In the genomic region with DNA sequence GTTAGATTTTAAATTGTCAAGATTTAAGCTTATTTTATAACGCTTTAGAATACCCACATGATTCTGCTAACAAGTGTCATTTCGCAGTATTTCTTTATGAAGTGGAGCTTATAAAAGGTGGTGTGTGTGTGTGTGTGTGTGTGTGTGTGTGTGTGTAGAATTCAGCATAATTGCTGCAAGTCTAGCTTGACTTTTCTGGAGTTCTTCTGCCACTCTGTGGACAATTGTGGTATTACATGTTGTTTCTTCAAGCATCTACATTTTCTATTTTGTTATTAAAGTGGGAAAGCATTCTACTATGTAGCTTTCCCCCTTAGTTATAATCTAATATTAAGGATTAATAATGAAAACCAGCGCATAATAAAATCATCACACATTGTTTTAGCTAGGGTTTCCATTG, we compare ENCODE assay signal across 9 mouse cellular contexts.
A peak's percentile ranks its signal among the peaks of the same experiment; 100 is the strongest.
DNase-seq lines count a peak whose midpoint lies in the region; ATAC-seq and TF ChIP-seq lines count a peak whose summit lies in the region.
"Had no signal": no experiment of that assay in that cellular context is flagged by ENCODE, and none has a peak within 500 bp of the region (broad histone marks: within the 10 kb centered on the region; RNA-seq: fewer than 3 reads in every experiment).

No protein-coding gene starts in this region.

- H3K9ac ChIP-seq in ES-E14 (ENCODE audit: insufficient read depth, low read depth, low read length, poor library complexity, severe bottlenecking) = no peak overlapping the region
- H3K9ac ChIP-seq in hindbrain, postnatal 0 days (replicated peaks; ENCODE audit: low read length) = no peak overlapping the region

- intact Hi-C loops in left cerebral cortex, adult 2 months (cut with DNase I) = loop anchor here (1.0 to 10.0 kb wide), 6 partner anchors 37 to 550 kb away; a partner anchor contains a TSS

- DNase-seq in left cerebral cortex, adult 2 months (ENCODE audit: extremely low spot score in 1 of 2, low spot score in 2 of 2) = no peak
- DNase-seq in left cerebral cortex, adult 8-10 months (ENCODE audit: low spot score in 2 of 2) = no peak
- DNase-seq in ES-E14 (ENCODE audit: low read depth, low spot score) = peak; percentile 44
- peak; percentile 31 for DNase-seq in c-Kit-positive CD71-negative TER-119-negative erythroid progenitor cells, embryonic 14.5 days (ENCODE audit: low read depth)
- peak; percentile 93 for DNase-seq in hindbrain, postnatal 0 days (ENCODE audit: low spot score)
- DNase-seq in lung, postnatal 25 days (ENCODE audit: low spot score) = peak; percentile 39
- DNase-seq in frontal cortex, postnatal 10 days (ENCODE audit: low spot score in 2 of 2) = no peak

- no peaks in the 10 kb centered on the region for H3K36me3 ChIP-seq in ES-E14 (ENCODE audit: control insufficient read depth, insufficient read depth, low read length, poor library complexity, severe bottlenecking)
- H3K36me3 ChIP-seq in hindbrain, postnatal 0 days (ENCODE audit: insufficient read depth, low read length) = no peaks in the 10 kb centered on the region

- peak; percentile 63 for TF ChIP-seq CTCF in left cerebral cortex, adult 2 months (IDR thresholded peaks at IDR 0.05)
- TF ChIP-seq CTCF in hindbrain, postnatal 0 days (IDR thresholded peaks at IDR 0.05; ENCODE audit: low read depth) = peak; percentile 85

- WGBS in hindbrain, postnatal 0 days = 16% methylated on average over 3 of the region's 3 CpGs

- no peak overlapping the region for H3K4me3 ChIP-seq in left cerebral cortex, adult 2 months
- no peak overlapping the region for H3K4me3 ChIP-seq in ES-E14 (ENCODE audit: insufficient read depth in 1 of 2, low read depth in 1 of 2, low read length in 2 of 2, poor library complexity in 1 of 2, severe bottlenecking in 1 of 2)
- H3K4me3 ChIP-seq in hindbrain, postnatal 0 days (ENCODE audit: low read length) = no peak overlapping the region
- H3K4me3 ChIP-seq: megakaryocyte, embryonic 14.5 days had no signal

- ATAC-seq in hindbrain, postnatal 0 days = no peak
- no peak for ATAC-seq in megakaryocyte-erythroid progenitor cell, adult 5-6 weeks (replicated peaks; ENCODE audit: low FRiP score, low TSS enrichment, poor library complexity, severe bottlenecking)

- H3K27me3 ChIP-seq in hindbrain, postnatal 0 days (ENCODE audit: insufficient read depth, low read length) = no peaks in the 10 kb centered on the region
- H3K27me3 ChIP-seq: megakaryocyte, embryonic 14.5 days had no signal

- no peaks in the 10 kb centered on the region for H3K4me1 ChIP-seq in ES-E14 (ENCODE audit: control insufficient read depth in 2 of 2, insufficient read depth in 2 of 2, low read length in 2 of 2, poor library complexity in 1 of 2)
- H3K4me1 ChIP-seq in hindbrain, postnatal 0 days (ENCODE audit: insufficient read depth, low read length) = peaks cover 35% of the 10 kb centered on the region
- H3K4me1 ChIP-seq: megakaryocyte, embryonic 14.5 days had no signal

- H3K27ac ChIP-seq in left cerebral cortex, adult 2 months = no peak overlapping the region; the same call in 1 of the 2 replicates
- no peak overlapping the region for H3K27ac ChIP-seq in ES-E14 (ENCODE audit: insufficient read depth, low read depth, low read length, poor library complexity, severe bottlenecking)
- H3K27ac ChIP-seq in hindbrain, postnatal 0 days = no peak overlapping the region

- in situ Hi-C loops in ES-E14 (cut with MboI; ENCODE audit: low sequenced_read_pairs in 2 of 2, unreplicated experiment in 2 of 2) = loop anchor here in 1 of 2 experiments (10.0 kb wide), 1 partner anchor 270 kb away; no protein-coding TSS in a partner anchor

- no peaks in the 10 kb centered on the region for H3K9me3 ChIP-seq in ES-E14 (ENCODE audit: control insufficient read depth, insufficient read depth, low read depth, low read length)
- no peaks in the 10 kb centered on the region for H3K9me3 ChIP-seq in hindbrain, postnatal 0 days (ENCODE audit: low read length)
- H3K9me3 ChIP-seq: megakaryocyte, embryonic 14.5 days had no signal

- no peak overlapping the region for H3K4me2 ChIP-seq in hindbrain, postnatal 0 days (ENCODE audit: low read depth, low read length)

TF ChIP-seq in ES-E14, 5 proteins besides CTCF, POLR2A, EP300 and RAD21:
- TF ChIP-seq ZC3H11A (IDR thresholded peaks at IDR 0.05; ENCODE audit: borderline replicate concordance, low read depth, low read length) (peak; percentile 49; the same call in 1 of the 2 replicates), MAFK (IDR thresholded peaks at IDR 0.05; ENCODE audit: insufficient read depth, low read depth, low read length) (no peak)

Comparison
In these comparisons a context has a peak if more than half of its experiments do, and no peak if none do; other contexts are left out.
1. DNase-seq: peak in ES-E14 (single experiment), c-Kit-positive CD71-negative TER-119-negative erythroid progenitor cells, embryonic 14.5 days (single experiment), hindbrain, postnatal 0 days (single experiment) and lung, postnatal 25 days (single experiment); none in left cerebral cortex, adult 2 months (0 of 2), left cerebral cortex, adult 8-10 months (0 of 2) and frontal cortex, postnatal 10 days (0 of 2).